Mouse (Mus musculus): ENCODE measurements around the gene B130006D01Rik.

B130006D01Rik gene

DNA sequence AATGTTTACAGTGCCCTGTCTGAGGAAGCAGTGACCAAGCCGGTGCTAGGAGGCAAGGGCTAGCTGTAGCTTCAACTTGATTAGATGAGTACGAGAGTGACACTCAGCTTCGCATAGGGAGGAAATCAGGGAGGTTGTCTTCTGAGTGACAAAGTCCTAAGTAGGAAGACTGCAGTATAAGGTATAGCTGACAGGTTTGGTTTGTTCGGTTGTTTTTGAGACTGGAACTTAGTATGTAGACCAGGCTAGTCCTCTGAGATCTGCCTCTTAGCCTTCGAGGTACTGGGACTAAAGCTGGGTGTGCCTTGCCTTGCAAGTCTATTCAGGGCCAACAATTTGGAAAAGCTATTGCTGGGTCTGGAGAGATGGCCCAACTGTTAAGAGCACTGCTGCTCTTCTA is at the start of gene B130006D01Rik:
Gene B130006D01Rik, plus strand, starts transcription at position 301 of the 400 bp plus-strand sequence.
- no peak for DNase-seq (ENCODE audit: low spot score in 2 of 2)

DNA sequence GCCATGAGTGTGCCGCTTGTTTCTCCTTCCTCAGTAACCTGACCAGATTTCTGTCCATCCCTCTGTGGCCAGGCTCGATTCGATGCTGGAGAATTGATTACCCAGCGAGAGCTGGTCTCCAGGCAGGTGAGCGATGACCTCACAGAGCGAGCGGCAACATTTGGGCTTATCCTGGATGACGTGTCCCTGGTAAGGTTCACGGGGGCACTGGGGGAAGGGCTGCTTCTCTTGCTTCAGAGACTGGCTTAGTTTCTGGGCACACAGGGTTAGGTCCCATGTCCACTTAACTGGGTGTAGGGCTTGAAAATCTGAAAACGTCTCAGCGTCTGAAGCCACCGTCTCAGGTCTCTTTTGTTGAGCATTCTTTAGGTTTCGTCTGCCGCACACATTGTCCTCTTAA is 47.9 kb upstream of the B130006D01Rik start:
- DNase-seq (ENCODE audit: low spot score in 2 of 2): no peak

DNA sequence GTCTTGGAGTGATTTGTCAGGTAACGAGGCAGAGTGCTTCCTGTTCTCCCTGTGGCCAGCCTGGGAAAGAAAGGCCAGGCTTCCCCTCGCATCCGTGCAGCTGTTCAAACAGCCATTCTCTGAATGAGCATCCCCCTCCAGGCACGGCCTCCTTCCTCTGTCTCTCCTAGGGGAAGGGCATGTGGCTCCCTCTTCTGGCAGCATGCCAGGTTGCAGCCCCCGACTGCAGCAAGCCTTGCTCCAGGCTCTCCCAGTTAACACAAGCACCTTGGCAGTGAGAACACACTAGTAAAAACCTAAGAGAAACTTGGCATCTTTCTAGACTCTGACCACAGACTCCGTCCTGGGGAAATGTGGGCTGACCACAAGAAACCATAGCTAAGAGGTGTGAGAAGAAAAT is 47.1 kb upstream of the B130006D01Rik start:
- peak in 1 of 2 experiments; percentile 28 for DNase-seq (ENCODE audit: low spot score in 2 of 2)

DNA sequence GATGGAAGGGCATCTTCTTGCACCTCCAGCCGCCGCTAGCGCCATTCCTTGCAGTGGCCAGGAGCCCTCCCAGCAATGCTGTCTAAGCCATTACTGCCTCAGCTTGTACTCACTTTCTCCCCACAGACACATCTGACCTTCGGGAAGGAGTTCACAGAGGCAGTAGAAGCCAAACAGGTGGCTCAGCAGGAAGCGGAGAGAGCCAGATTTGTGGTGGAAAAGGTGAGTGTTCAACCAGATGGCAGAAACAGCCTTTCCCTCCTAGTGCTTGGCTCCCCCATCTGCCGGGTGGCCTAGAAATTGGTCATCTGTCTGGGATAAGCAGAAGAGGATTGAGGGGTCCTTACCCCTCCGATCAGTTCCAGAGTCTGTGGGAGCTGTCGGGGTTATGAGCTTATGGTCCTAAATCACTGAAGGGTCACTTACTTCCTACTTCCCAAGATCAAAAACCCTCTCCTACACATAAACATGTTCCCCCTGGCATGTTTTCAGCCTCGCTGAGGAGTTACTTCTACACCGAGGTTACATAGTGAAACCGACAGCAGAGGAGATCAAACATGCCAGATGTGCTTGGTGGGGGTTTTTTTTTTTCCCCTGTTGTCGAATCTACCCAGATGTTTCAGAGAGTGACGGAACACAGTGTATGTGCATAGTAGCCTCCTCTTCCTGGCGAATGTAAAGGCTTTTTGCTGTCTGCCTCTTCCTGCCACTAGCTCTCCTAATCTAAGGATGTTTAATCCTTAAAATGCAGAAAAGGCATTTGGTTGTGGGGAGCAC is 45.3 kb upstream of the B130006D01Rik start:
- DNase-seq (ENCODE audit: low spot score in 2 of 2): no peak

DNA sequence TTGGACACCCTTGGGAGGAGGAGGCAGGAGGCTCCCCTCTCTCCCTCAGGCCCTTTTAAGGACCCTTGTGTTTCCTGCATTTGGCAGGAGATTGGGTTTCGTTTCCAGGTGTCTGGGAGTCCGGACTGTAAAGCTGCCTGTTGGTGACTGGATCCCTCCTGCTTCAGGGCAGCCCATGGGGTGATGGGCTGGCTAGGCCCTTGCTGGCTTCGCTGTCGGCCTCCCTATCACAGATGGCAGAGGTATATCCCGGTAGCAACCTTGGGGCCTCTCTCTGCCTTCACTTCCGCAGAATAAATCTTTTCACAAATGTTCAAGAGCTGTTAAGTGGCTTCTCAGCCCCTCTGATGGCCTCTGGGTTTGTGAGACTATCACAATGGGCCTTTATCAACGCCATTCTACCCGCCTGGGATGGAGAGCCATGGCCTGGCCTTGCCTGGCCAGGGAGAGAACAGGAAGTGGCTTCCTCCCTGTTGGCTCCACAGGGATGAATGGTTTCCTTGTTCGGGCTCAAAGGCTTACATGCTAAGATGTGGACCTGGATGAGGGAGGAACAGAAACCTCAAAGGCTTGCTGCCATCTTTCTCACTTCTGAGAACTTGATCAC is 41.3 kb upstream of the B130006D01Rik start:
- DNase-seq (ENCODE audit: low spot score in 2 of 2): no peak

DNA sequence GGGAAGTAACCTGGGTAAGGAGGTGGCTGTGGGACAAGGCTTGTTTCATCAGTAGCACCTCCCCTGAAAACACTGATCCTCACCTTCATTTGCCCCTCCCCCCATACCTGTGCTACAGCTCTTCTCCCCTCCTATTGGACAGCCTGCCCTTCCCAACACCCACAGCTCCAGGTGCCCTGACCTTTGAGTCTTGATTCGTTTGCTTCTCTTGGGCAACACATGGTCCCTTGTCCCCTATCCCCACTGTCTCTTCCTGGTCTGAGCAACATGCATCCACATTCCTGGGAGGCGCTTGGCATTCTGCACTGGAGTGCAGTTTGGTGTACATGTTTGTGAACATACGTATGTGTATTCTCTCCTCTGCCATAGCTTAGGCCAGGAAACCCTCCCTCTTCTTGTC is 40.4 kb upstream of the B130006D01Rik start:
- DNase-seq (ENCODE audit: low spot score in 2 of 2): no peak

DNA sequence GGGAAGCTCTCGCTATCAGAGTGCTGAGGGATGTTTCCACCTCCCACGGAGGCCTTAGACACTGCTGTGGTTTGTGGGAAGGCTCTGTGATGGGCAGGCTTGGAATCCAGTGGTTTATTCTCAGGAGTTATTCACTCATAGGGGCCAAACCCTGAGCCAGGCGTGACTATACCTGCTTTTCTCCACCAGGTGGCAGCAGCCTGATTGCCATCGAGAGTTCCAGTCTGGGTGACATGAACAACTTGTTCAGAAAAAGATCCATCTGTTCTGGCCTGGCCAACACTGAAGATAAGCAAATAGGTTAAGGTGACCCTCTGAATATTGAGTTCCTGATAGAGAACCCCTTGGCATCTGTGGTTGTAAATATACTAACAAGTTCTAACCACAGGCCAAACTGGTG is 37.4 kb upstream of the B130006D01Rik start:
- peak; percentile 57 to 66 for DNase-seq (ENCODE audit: low spot score in 2 of 2)

DNA sequence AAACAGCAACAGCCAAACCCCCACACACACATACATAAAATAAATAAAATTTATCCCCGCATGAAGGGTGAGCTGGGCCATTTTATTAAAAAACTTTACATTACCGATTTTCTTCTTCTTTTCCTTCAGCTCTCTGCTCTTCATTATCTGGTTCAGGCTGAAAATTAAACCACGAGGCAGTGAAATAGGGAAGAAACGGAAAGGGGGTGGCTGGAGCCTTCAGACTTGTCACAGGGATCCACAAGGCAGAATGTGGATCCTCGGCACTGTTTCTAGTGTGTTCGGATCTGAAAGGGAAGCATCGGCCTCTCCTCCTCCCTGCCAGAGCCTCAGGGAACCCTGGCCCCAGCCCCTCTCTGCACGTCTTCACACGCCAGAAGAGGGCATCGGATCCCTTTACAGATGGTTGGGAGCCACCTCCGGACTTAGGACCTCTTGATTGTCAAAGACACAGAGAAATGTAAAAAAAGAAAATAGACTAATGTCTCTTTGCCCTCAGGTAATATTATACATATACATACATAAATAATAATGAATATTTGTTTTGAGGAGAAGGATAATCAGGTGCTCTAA is 36.2 kb upstream of the B130006D01Rik start:
- no peak for DNase-seq (ENCODE audit: low spot score in 2 of 2)

DNA sequence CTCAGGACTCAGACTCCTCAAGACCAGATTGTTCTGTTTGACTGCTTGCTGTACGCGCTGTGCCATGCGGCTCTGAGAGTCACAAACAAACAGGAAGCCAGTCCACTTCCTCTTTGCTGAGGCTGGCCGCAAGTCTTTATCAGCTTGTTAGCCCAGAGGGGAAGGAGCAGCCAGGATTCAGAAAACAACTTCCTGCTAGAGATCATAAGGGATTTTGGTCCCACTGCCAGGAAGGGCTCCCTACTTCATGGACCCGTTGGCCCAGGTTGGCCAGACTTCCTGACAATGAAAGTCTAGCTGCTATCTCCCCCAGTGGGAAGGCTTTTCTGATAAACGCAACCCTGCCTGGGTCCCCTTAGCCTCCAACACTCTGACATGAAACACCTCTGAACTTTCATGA is 34.9 kb upstream of the B130006D01Rik start:
- DNase-seq (ENCODE audit: low spot score in 2 of 2): peak in 1 of 2 experiments; percentile 9

DNA sequence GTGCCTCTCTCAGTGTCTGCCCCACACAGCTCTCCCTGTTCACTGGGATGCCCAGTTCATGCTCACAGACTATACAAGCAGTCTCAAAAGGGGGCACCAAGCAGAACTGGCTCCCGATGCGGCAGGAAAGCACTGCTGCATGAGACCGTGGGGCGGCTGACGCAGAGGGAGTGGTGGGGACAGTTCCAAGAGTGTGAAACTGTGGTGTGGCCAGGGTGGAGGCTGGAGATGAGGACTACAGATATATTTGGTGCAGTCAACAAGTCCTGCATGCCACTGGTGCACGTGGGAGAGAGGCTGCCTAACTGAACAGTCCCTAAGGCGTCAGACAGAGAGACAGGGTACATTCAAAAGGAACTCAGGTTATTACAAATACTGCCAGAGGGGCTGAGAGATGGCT is 34.4 kb upstream of the B130006D01Rik start:
- DNase-seq (ENCODE audit: low spot score in 2 of 2): peak in 1 of 2 experiments; percentile 29

DNA sequence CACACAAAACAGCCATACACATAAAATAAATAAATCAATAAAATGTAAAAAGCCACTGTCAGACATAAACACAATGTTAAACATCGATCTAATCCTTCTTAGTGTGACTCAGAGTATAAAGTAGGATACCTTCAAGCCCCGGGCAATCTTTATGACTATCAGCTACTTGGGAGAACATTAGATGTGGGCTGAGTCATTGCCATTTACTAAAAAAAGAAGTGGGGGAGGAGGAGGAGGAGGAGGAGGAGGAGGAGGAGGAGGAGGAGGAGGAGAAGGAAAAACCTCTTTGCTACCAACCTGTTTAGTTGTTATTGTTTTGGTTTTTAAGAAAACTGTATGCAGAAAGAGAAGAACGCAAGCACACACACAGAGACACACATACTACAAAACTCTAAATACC is 33.8 kb upstream of the B130006D01Rik start:
- no peak for DNase-seq (ENCODE audit: low spot score in 2 of 2)

DNA sequence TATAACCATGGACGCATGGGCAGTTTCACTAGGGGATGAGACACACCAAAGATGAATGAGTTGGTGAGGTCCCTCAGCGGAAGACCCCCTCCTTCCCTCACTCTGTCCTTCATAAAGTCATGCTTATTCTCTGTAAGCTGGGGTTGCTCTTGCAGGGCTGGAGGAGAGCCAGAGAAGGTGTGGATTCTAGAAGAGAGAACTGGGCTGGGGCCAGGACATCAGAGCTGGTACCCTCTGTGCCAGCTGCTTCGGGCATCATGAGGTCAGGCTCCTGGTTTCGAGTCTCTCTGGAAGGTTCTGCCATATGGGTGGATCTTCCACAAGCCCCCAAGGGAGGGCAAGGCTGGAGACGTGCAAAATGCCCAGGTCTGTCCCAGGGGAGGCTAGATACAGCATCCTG is 24.8 kb upstream of the B130006D01Rik start:
- DNase-seq (ENCODE audit: low spot score in 2 of 2): no peak

DNA sequence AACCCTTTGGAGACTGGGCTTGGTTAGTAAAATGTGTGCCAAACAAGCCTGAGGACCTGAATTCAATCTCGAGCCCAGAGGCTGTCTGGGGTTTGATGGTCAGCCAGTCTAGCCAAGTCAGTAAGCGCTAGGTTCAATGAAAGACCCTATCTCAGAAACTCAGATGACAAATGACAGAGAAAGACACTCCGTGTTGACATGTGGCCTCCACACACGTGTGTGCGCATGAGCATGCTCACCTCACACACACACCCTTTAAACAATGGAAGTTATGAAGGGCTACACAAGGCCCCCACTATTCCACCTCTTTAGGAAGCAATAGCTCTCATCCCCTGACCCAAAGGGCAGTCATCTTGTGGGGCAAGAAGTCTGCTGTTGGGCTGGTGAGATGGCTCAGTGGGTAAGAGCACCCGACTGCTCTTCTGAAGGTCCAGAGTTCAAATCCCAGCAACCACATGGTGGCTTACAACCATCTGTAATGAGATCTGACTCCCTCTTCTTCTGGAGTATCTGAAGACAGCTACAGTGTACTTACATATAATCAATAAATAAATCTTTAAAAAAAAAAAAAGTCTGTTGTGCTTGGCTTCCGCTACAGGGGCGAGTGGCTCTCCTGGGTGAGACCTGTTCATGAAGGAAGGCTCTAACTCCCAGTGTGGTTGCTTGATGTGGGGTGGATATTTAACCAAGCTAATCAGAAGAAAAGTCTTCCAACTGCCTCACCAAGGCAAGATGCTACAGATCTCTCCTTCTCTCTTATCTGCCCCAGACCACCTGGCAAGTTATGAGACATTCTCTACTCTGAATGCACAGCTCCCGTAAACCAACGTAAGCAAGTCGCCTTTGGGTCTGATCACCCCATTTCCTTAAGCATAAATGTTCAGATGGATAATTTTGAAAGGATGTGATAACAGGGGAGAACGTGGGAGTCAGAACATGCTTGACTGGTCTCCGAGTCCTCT is 22.3 kb upstream of the B130006D01Rik start:
- DNase-seq (ENCODE audit: low spot score in 2 of 2): no peak

DNA sequence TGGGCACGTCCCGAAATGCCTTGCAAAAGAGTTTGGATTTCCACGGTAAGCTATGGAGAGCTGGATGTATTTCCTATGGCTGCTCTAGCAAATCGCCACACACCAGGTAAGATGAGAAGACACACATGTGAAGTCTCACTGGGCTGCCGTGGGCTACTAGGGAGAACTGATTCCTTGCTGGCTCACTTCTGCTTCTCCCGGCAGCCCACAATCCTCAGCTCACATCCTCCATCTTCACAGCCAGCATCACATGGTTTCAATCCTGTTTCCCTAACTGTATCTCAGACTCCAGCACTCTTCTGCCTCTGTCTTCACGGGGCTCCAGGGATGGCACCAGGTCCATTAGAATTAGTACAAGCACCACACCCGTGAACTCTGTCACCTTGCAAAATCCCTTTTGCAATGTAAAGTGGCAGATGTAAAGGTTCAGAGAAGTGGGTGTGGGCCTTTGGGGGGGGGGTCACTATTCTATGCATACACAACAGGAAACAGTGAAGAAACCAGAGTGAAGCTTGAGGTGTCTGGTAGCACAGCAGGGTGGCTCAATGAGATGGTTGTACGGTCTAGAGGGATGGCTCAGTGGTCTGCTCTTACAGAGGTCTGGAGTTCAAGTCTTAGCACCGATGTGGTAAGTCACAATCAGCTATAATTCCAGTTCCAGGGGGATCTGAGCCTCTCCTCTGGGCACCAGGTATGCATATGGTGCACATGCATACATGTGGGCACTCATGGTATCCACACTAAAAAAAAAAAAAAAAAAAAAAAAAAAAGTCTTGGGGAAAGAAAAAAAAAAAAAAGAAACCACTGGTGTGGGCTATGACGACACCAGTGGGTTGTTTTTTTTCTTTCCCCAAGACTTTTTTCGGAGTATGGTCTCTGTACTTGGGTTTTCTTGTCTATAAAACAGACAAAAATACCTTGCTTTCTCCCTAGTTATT is 19.1 kb upstream of the B130006D01Rik start:
- no peak for DNase-seq (ENCODE audit: low spot score in 2 of 2)

DNA sequence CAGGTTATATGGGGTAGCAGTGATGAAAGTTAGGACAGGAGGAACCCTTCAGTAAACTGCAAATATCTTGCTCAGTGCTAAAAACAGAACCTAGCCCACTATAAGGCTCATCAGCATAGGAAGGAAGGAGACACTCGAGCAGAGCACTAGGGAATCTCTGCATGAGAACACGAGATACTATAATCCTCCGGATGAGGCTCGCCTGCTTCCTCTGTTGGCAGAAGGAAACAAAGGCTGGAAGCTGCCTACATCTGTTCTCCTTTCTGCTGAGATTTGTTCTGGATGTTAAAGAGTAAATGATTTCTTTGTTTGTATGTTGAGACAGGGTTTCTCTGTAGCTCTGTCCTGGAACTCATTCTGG is 18.4 kb upstream of the B130006D01Rik start:
- no peak for DNase-seq (ENCODE audit: low spot score in 2 of 2)

DNA sequence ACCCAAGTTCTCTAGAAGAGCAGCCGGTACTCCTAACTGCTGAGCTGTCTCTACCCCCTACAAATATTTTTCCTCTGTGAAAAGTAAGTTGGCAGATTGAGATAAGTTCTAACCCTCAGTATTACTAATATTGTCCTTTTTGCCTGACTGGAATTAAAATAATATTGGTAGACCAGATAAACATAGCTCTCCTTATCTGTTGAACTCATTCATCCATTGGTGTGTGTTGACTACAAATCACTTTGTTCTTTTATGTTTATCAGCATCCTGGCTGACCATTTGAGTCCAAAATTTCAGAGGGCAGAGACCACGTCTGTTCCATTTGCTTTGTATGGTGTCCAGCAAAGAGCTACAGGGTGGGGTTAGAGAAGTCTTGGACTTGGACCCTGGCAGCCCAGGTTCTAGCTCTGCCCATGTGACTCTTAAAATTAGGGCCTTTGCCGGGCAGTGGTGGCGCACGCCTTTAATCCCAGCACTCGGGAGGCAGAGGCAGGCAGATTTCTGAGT is 13.8 kb upstream of the B130006D01Rik start:
- no peak for DNase-seq (ENCODE audit: low spot score in 2 of 2)

DNA sequence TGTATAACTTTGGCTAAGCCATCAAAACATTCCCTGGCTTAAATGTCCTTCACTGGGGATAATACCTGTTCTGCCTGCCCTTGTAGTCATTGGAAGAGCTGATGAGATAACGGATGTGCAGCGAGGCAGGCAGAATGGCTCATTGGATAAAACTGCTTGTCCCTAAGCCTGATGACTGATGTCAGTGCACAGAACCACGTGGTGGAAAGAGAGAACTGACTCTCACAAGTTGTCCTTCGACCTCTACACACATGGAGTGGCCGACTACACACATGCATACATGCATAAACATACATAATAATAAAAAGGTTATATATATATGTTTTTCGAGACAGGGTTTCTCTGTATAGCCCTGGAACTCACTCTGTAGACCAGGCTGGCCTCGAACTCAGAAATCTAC is 12.9 kb upstream of the B130006D01Rik start:
- DNase-seq (ENCODE audit: low spot score in 2 of 2): no peak

DNA sequence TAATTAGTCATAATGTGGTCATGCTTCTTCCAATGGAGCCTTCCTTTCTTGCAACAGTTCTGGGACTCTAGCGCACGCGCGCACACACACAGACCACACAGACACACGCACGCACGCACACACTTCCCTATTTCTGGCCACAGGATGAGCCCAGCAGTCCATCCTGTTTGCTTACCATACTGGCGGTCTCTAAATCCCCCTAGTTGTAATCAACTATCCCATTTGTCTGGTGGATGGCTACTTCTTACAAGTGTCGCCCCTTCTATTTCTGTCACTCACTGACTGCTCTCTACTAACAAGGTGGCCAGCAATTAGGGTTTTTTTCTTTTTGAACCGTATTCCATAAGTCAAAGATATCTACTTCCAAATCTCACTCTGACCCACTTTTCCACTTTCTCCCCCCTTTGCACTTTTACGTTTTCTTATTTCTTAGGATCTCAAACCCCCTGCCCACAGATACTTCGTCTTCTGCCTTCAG is 11.3 kb upstream of the B130006D01Rik start:
- DNase-seq (ENCODE audit: low spot score in 2 of 2): peak in 1 of 2 experiments; percentile 21

DNA sequence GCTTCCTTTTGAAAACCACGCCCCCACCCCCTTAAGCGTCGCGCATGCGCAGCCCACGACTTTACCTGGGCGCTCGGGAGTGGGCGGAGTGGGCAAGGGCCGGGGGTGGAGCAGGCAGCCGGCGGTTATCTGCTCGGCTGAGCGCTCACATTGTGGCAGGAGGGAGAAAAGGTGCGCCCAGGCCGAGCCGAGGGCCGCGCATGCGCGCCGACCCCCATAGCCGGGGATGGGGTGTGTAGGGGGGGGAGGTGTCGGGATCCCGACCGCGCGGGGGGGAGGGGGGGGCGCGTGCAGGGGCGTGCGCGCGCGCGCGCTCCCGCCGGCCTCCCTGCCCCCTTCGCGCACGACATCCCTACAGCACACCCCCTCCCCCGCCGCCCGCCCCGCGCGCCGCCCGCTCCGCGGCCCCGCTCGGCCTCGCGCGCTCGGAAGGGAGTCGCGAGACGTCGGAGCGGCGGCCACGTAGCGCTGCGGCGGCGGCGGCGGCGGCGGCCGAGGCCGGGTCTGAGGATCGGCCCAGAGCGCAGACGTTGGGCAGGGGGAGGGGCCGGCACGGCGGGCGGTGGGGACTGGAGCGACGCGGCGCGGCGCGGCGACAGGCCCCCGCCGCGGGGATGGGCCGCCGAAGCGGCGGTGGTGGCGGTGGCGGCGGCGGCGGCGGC is 10.7 kb upstream of the B130006D01Rik start, which contains the start of gene Zfp652:
Gene Zfp652, plus strand, starts transcription at position 111 of the 662 bp plus-strand sequence.
- DNase-seq (ENCODE audit: low spot score in 2 of 2): peak; percentile 67 to 69

Data from right cerebral cortex, postnatal 36 days (tissue).